Mouse (Mus musculus): Measurements from ENCODE around the gene Slc12a6.

DNA sequence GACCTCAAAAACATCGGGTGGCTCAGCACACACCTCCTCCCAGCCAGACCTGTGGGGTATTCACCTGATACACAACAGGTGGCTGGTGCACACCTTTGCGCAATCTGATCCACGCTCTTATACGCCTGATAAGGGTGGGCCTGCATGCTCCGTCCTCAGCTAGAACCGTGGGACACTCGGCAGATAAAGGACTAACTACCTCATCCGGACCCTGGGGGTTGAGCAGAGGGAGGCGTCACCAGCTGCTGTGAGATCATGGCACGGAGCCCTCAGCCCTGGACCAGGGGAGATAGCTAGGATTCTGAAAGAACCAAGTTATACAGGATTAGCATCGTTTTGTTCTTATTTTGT, 592 bp downstream of the Slc12a6 start, which contains the start of gene Gm21985:
- TF ChIP-seq HCFC1 (IDR thresholded peaks at IDR 0.05; ENCODE audit: borderline replicate concordance, insufficient read depth, low read length): no peak
- TF ChIP-seq ZNF384 (IDR thresholded peaks at IDR 0.05; ENCODE audit: low read depth, low read length): no peak
- no peak for TF ChIP-seq CHD2 (IDR thresholded peaks at IDR 0.05; ENCODE audit: low read depth, low read length)
- TF ChIP-seq ZC3H11A (IDR thresholded peaks at IDR 0.05; ENCODE audit: borderline replicate concordance, low read depth, low read length): no peak
- no peak for TF ChIP-seq MAFK (IDR thresholded peaks at IDR 0.05; ENCODE audit: insufficient read depth, low read depth, low read length)

Data from ES-E14 (cell line).